Mouse (Mus musculus) cerebellum, adult 11-12 months (tissue): ENCODE measurements at regions not wholly inside any gene's neighbourhood (a gene's known extent, or its start where the extent isn't known, plus 50 kb on each side); places are given as distances from the start of the nearest gene placed in this dataset.
"Not testable (repeated sequence)": the region's sequence is repeated elsewhere in the genome, so short reads cannot be mapped to it uniquely, and the experiment has no call there.

Experiments used
- DNase-seq: peaks from one replicate; pipeline ENCODE4 v3.0.0; 2022

- DNase-seq, result peak; percentile 67
Observed at GRCm38 (mm10) chr12:77589416-77589815, 351.5 kb downstream of the Fut8 start.

- no peak for DNase-seq
Observed at GRCm38 (mm10) chr12:77594092-77594491, 356.2 kb downstream of the Fut8 start.

GRCm38 (mm10) chr12:77594657-77595056 is 356.7 kb downstream of the Fut8 start:
- no peak for DNase-seq

GRCm38 (mm10) chr12:77595821-77596220 is 357.9 kb downstream of the Fut8 start:
- peak; percentile 58 for DNase-seq

- DNase-seq, result peak; percentile 71
Observed at GRCm38 (mm10) chr12:77596676-77597075, 358.8 kb downstream of the Fut8 start.

GRCm38 (mm10) chr12:77597627-77598333 is 359.9 kb downstream of the Fut8 start:
- peak; percentile 76 for DNase-seq

GRCm38 (mm10) chr12:77598334-77598715 is 360.4 kb downstream of the Fut8 start:
- DNase-seq, result peak; percentile 51

- peak; percentile 92 for DNase-seq
Observed at GRCm38 (mm10) chr12:77599391-77599790, 361.5 kb downstream of the Fut8 start.

GRCm38 (mm10) chr12:77603832-77604501 is 366.0 kb downstream of the Fut8 start:
- no peak for DNase-seq

GRCm38 (mm10) chr12:77617552-77617951 is 379.6 kb downstream of the Fut8 start:
- DNase-seq, result peak; percentile 42

GRCm38 (mm10) chr12:77622243-77622642 is 384.3 kb downstream of the Fut8 start:
- DNase-seq, result no peak

- DNase-seq, result not testable (repeated sequence)
Observed at GRCm38 (mm10) chr12:77624323-77624722, 386.4 kb downstream of the Fut8 start.

- DNase-seq, result no peak
Observed at GRCm38 (mm10) chr12:77628358-77628850, 390.5 kb downstream of the Fut8 start.

GRCm38 (mm10) chr12:77633981-77634650 is 396.2 kb downstream of the Fut8 start:
- peak; percentile 26 for DNase-seq

GRCm38 (mm10) chr12:77638266-77638665 is 400.3 kb downstream of the Fut8 start:
- peak; percentile 53 for DNase-seq

GRCm38 (mm10) chr12:77642336-77642735 is 404.4 kb downstream of the Fut8 start:
- DNase-seq, result no peak

- DNase-seq, result no peak
Observed at GRCm38 (mm10) chr12:77647841-77648240, 409.9 kb downstream of the Fut8 start.

GRCm38 (mm10) chr12:77654282-77654681 is 416.4 kb downstream of the Fut8 start:
- no peak for DNase-seq

GRCm38 (mm10) chr12:77657060-77657459 is 419.1 kb downstream of the Fut8 start:
- no peak for DNase-seq

- no peak for DNase-seq
Observed at GRCm38 (mm10) chr12:77657878-77658277, 420.0 kb downstream of the Fut8 start.

- DNase-seq, result no peak
Observed at GRCm38 (mm10) chr12:77663180-77663579, 425.3 kb downstream of the Fut8 start.

GRCm38 (mm10) chr12:77663665-77664374 is 425.9 kb downstream of the Fut8 start:
- DNase-seq, result peak; percentile 23

- DNase-seq, result no peak
Observed at GRCm38 (mm10) chr12:77666411-77666810, 428.5 kb downstream of the Fut8 start.
